Mouse (Mus musculus) kidney, adult 9 months (tissue): ENCODE data around the gene Mon1a.

ENCODE experiments used
- DNase-seq: peaks from one replicate; pipeline ENCODE4 v3.0.0; 2022

The Mon1a gene

DNA sequence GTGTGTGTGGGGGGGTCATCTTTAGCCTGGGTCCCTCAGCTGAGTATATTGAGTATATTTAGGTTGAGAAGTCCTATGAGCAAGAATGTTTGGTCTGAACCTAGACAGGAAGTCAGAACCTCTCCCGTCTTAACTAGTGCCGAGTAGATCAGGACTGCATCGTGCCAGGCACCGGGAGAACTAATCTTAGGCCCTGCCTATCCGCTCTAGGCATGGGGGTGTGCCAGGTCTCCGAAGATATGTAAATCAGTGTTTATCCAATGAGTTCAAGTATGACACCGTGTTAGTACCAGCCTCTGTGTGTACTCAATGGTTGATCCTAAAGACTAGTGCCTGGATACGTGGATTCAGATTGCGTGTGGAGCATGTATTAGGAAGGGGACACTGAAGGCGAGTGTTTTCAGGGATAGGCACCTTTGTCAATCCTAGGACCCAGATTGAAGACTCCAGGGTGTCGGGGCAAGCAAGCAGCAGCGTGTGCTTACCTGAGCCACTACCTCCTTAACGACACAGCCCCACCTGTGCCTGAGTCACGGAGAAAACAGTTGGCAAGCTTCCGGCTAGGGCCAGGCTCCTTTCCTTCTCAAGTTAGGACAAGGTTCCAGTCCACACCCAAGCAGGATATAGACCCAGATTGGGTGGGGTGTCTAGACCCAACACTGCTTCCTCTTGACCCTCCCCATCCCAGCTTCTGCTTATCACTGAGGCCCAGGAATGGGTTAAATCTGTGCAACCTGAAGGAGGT lies 22.2 kb downstream of the Mon1a start:
- DNase-seq: no peak

GRCm38 (mm10) chr9:107914764-107915420 lies 26.9 kb downstream of the Mon1a start:
- DNase-seq: no peak

GRCm38 (mm10) chr9:107917895-107918608 lies 30.1 kb downstream of the Mon1a start:
- no peak for DNase-seq

- no peak for DNase-seq
Measured at GRCm38 (mm10) chr9:107918884-107919283, 30.9 kb downstream of the Mon1a start.

GRCm38 (mm10) chr9:107919441-107919840 lies 31.5 kb downstream of the Mon1a start:
- no peak for DNase-seq

DNA sequence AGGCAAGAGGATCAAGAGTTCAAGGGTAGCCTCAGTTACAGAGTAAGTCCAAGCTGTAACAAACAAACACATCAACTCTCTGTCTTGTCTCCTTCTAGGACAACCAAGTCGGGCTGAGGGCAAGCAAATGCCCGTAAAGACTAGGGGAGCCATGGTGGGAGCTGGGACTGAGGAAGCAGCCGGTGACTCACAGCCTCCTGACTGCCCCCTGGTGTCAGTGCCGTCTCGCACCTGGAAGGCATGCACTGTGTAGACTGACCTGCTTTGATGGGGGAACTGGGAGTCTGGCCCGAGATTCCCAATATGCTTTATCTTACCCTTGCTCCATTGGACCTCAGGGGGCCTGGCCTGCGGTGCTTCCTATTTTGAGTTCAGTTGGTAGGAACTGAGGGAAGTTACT lies 35.1 kb downstream of the Mon1a start:
- DNase-seq: peak; percentile 64

GRCm38 (mm10) chr9:107923956-107924355 lies 36.0 kb downstream of the Mon1a start:
- no peak for DNase-seq

DNA sequence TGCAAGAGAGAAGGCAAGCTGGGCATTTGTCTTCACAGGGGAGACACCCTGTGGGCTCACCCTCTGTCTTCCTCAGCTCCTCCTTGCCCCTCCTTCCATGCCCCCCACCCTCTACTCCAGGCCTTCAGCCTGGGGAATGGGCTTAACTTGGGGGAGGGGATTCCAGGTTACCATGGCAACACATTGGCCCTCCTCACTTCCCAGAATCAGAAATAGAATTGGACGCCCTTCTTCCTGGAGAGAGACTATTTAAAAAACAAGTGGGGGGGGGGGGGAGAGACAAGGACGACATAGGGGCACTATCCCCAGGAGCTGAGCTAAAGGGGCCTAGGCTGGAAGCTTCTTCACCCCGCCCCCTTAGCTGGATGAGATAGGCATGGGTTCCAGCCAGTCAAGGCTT lies 37.3 kb downstream of the Mon1a start:
- DNase-seq: no peak

DNA sequence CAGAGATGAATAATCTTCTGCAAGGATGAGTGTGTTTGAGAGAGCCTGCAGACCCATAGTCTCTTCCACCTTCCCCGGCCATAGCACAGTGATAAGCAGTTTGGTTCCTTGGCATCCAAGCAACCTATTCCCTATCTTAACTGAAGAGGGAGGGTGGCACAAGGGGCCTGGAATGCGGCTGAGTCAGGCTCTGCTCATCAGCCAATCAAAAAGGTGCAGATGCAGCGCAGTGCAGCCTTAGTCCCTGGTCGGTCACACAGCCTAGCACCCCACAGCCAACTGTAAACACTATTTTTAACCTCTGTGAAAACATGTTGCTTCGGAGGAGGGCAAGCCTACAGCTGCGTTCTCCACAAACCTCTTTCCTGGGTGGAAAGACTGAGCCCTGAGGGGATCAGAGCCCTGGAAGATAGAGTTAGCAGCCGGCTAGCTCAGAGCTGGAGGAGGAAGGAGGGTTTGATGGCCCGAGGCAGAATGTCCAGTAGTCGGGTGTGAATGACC lies 39.0 kb downstream of the Mon1a start:
- no peak for DNase-seq

GRCm38 (mm10) chr9:107927749-107928148 lies 39.8 kb downstream of the Mon1a start:
- DNase-seq: no peak

- no peak for DNase-seq
Measured at GRCm38 (mm10) chr9:107928169-107928568, 40.2 kb downstream of the Mon1a start, which contains the start of gene Actl11. Gene Actl11 (plus strand): TSS chr9:107928469.

- no peak for DNase-seq
Measured at GRCm38 (mm10) chr9:107932221-107932620, 44.3 kb downstream of the Mon1a start.

DNA sequence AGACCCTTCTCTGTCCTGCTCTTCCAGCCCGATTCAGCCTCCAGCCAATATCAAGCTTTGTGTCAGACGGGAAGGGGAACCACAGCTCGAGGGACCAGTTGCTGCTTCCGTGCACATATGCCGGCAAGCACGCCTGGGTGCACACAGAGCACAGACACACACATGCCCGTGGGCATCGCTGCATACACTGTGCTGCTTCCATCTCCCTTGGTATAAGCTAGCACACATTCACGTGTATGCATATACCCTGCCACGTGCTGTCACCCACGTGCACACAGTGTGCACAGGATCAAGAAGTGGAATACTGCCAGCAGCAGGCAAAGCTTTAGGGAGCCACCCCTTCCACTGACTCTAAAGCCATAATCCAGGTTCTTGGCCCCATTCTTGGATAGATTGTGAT lies 46.2 kb downstream of the Mon1a start:
- no peak for DNase-seq

DNA sequence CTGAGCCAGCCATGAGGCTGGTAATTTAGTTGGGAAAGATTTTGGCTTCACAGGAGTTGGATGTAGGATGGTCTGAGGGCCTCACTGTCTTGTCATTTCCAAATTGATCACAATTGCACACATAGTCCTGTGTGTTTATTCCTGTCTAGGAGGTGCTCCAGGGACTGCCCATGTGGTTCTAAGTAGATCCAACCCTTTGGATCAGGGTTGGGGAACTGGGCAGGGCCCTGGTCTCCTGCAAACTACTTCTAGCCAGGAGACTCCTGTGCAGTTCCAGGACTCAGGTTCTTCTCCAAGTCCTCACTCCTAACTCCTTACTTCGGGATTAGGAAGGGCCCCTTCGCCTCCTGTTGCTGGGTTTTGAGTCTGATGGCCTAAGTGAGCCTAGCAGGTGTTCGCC lies 47.4 kb downstream of the Mon1a start, which contains the start of gene Camkv:
Gene Camkv, plus strand, starts transcription at position 301 of the 400 bp plus-strand sequence.
- DNase-seq: no peak

DNA sequence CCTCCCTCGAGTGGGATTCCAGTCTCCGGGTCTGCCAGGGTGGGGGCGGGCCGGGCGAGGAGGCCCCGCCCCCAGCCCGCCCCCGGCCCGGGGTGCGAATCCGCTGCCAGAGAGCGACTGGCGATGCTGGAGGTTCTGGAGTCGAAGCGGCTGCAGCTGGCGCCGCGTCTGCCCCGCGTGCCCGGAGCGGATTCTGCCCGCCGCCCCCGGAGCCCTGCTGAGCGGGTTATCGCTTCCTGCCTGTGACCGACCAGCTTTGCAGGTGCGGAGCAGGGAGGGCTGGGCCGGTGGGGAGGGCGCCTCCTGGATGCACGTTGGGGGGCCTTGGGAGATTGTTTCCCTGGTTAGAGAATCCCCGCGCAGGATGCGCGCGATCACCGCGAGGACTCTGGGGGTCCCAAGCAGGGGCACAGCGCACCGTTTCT lies 47.9 kb downstream of the Mon1a start:
- DNase-seq: no peak

GRCm38 (mm10) chr9:107936215-107936822 lies 48.4 kb downstream of the Mon1a start:
- DNase-seq: no peak

DNA sequence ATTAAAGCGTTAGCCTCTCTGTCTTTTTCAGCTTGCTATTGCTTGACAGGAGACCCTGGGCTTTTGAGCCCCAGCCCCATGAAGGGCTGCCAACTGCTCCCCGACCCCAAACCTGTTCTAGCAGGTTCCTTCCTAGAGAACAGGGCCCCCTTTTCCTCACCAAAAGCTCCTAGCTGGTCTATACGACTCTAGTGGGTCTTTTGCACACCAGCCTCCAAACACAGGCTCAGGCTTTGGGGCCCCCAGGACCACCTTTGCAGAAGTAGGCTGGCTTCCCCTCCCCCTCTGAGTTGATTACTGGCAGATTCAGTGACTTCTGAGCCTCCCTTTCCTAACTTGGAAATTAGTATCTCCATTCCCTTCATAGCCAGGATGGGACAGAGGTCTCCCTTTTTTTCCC lies 48.9 kb downstream of the Mon1a start:
- DNase-seq: no peak

DNA sequence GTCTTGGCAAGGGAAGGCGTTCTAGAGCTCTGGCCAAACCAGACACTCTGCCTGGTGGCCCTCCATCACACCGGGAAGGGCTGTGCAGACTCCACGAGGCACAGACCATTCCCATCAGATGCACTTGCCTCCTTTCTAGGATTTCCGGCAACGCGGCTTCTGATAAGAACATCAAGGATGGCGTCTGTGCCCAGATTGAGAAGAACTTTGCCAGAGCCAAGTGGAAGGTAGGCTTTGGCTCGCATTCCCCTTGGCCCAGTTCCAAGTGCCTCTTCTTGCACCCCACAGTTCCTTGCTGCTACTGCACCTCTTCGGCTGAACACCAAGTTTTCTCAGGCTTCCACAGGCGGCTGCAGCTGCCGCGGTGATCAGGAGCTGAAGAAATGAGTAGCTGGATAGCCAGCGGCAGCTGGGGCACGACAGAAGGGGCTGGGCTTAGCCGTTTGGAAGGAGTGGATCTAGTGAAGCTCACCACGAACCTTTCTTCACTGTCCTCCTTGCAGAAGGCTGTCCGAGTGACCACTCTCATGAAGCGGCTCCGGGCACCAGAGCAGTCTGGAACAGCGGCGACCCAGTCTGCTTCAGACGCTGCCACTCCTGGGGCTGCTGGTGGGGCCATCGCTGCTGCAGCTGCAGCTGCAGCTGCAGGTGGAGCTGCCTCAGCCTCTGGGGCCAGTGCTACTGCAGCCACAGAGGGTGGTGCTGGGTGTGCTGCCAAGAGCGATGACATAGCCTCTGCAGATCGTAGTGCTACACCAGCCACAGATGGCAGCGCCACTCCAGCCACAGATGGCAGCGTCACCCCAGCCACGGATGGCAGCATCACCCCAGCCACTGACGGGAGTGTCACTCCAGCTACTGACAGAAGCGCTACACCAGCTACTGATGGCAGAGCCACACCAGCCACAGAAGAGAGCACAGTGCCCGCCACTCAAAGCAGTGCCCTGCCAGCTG lies 59.6 kb downstream of the Mon1a start:
- DNase-seq: no peak

DNA sequence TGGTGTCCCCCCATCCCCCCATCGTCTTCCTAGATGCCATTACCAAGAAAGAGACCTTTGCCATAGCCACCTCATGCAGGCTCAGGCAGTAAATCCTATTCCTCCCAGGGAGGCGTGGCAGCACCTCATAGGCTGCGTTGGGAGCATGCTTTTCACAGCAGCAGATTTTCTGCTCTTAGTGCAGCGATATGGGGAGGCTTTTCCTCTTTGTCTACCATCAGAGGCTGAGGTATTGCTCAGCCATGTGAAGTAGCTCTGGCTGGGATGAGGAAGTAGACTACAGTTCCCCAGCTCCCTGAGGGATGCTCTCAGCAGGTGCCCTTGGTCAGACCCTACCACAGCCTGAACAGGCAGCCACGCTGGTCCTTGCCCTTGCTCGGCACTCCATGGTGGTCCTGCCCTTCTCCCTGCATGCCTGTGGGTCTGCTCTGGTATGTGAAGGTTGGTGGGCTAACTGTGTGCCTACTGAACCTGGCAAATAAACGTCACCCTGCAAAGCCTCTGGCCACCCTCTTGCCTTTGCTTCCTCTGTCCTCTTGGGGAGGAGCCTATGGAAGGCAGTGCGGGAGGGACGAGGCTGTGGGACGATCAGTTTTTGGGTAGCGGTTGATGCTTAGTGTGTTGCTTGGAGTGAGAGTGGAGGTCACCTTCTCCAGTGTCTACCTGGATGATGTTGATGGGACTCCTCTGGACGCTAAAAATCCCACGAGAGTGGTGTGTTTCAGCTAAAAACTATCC lies 61.4 kb downstream of the Mon1a start:
- no peak for DNase-seq

GRCm38 (mm10) chr9:107949922-107950235 lies 61.9 kb downstream of the Mon1a start, which contains the start of gene Traip:
Gene Traip (plus strand): TSS chr9:107950136.
- no peak for DNase-seq
